Mouse (Mus musculus) 416B (cell line): ENCODE results near the gene Dll3.
"Not testable (repeated sequence)": the region's sequence is repeated elsewhere in the genome, so short reads cannot be mapped to it uniquely, and the experiment has no call there.

Source experiments
- DNase-seq: peaks from one replicate; pipeline ENCODE4 v3.0.0; 2011; ENCODE audit warnings: low read depth

The Dll3 gene

DNA sequence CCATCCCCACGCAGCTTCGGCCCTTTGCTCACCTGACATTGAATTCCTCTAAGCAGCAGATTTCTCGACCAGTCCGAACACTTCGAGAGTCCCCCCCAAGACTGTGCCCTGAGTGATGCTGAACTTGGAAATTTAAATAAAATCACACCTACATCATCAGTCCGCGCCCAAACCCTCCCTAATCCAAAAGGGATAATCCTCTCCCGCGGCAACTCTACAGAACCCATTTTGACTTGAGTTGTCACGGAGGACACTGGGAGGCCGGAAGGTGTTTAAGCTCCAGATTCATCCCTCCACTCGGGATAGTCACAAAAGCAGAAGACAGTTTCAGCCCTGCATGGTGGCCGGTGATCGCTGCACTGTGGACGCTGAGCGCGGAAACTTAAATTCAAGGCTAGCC is 50.1 kb downstream of the Dll3 start:
- DNase-seq = no peak

DNA sequence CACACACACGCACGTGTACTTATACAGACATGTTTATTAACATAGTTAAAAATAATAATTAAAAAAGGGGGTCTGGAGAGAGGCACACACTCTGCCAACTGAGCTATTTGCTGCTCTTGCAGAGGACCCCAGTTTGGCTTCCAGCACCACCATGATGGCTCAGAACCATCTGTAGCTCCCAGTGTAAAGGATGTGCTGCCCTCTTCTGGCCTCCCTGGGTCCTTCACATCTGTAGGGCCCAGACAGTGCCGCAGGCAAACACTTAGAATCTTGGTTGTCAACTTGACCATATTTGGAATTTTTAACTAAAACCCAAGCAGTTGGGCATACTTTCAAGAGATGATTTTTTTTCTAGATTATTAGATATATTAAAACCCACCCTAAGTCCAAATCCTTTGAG is 53.1 kb downstream of the Dll3 start:
- DNase-seq = no peak

DNA sequence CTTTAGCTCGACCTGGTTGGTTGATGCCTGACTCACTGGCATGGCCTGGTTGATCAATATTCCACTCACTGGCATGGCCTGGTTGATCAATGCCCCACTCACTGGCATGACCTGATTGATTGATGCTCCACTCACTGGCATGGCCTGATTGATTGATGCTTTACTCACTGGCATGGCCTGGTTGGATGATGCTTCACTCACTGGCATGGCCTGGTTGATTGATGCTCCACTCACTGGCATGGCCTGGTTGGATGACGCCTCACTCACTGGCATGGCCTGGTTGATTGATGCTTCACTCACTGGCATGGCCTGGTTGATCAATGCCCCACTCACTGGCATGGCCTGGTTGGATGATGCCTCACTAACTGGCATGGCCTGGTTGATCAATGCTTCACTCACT is 58.1 kb downstream of the Dll3 start:
- DNase-seq = not testable (repeated sequence)
